Mouse (Mus musculus): ENCODE data around the gene Zfp951. TPM values are rescaled to one million over a fixed set of nuclear protein-coding genes. Genes with fewer than 3 reads are reported as not detected.

Zfp951 gene
- polyA plus RNA-seq, 1 experiment from 2014 or later = 4.6 TPM

Other genes with a start within 250 kb of the Zfp951 start
- 0.94 and 0.95 TPM in 2 replicates for gene Abcg3, start 122.6 kb upstream of the Zfp951 start, polyA plus RNA-seq (2014; fragmentation: Nextera tagmentation; extraction: Ambion mirVana)

Measured in kidney, embryonic 14.5 days (tissue).